Mouse (Mus musculus) kidney, embryonic 14.5 days (tissue): ENCODE data around the gene Fgd5. TPM values are rescaled to one million over a fixed set of nuclear protein-coding genes. Genes with fewer than 3 reads are reported as not detected.

ENCODE experiments used
- ATAC-seq: fragments of 200-750 bp; cut with Nextera tagmentation; 2 replicates; pipeline ENCODE4 v1.8.0; 2017; ENCODE audit warnings: moderate number of reproducible peaks, mild to moderate bottlenecking, moderate TSS enrichment, moderate library complexity; ENCODE audit not compliant: low FRiP score, low TSS enrichment
- H3K27ac ChIP-seq: fragments of 300-500 bp; sonication (generic); 2 replicates; pipeline ENCODE4 v1.5.1; 2014; ENCODE audit warnings: low read depth, mild to moderate bottlenecking, low read length, moderate library complexity, mixed read lengths
- H3K27me3 ChIP-seq: fragments of 300-500 bp; sonication (generic); 2 replicates; pipeline ENCODE4 v1.6.1; 2014; ENCODE audit warnings: mild to moderate bottlenecking, low read length; ENCODE audit not compliant: control insufficient read depth, insufficient read depth
- H3K36me3 ChIP-seq: fragments of 300-500 bp; sonication (generic); 2 replicates; pipeline ENCODE4 v1.6.1; 2014; ENCODE audit warnings: low read length, mixed read lengths; ENCODE audit not compliant: control insufficient read depth, insufficient read depth
- H3K4me1 ChIP-seq: fragments of 300-500 bp; sonication (generic); 2 replicates; pipeline ENCODE4 v1.6.1; 2014; ENCODE audit warnings: low read length, mixed read lengths; ENCODE audit not compliant: control insufficient read depth, insufficient read depth
- H3K4me2 ChIP-seq: fragments of 300-500 bp; sonication (generic); replicated peaks from 2 replicates; pipeline ENCODE4 v1.6.1; 2014; ENCODE audit warnings: low read depth, mild to moderate bottlenecking, low read length
- H3K4me3 ChIP-seq: fragments of 300-500 bp; sonication (generic); 2 replicates; pipeline ENCODE4 v1.5.1; 2014; ENCODE audit warnings: mild to moderate bottlenecking, low read length
- H3K9ac ChIP-seq: fragments of 300-500 bp; sonication (generic); 2 replicates; pipeline ENCODE4 v1.6.1; 2014; ENCODE audit warnings: low read depth, mild to moderate bottlenecking, low read length, moderate library complexity
- H3K9me3 ChIP-seq: fragments of 300-500 bp; sonication (generic); 2 replicates; pipeline ENCODE4 v1.6.1; 2016; ENCODE audit warnings: low read length; ENCODE audit not compliant: control insufficient read depth
- WGBS: fragments of 180-500 bp; shearing (Covaris S2); extraction: QIAGEN DNeasy Blood & Tissue Kit; methylation state at CpG from one replicate; pipeline ENCODE4 v1.1.7; 2014; 5-methylcytosine and 5-hydroxymethylcytosine counted together
- polyA plus RNA-seq: library from polyadenylated mRNA; unstranded; fragments of >200 nt; fragmentation: Nextera tagmentation; extraction: Ambion mirVana; gene quantifications from 2 replicates; pipeline ENCODE4 v1.2.1, GENCODE M21; 2014

The Fgd5 gene
- polyA plus RNA-seq, 1 experiment from 2014 or later = 14.0 TPM

DNA sequence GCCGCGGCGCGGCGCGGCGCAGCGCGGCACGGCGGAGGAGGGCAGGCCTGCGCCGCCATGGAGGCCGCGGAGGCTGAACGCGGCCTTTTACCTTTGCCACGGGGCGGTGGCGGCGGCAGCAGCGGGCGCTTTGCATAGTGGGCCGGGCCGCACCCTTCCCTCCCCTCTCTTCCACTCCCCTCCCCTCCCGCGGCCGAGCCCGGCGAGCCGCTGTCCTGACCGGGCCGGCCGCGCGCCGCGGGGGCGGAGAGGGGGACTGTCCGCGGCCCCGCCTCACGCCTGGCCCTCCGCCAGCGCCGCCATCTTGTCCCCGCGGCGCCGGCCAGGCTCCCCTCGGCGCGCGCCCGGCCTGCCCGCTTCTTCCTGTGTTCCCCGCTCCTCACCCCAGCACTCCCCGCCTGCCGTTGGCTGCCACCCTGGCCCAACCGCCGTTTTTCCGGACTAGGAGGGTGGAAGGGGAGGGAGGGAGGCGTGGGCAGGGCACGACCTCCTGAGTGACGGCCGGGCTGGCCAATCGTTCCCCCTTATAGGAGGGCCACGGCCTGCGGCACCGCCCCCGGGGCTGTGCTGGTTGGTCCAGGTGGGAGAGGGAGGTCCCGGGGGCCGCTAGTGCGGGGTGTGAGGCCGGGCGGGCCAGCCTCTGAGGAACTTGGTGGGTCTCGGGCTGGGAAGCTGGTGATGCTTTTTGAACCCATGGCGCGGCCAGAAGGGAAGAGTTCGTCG, 113.2 kb downstream of the Fgd5 start:
- Histone ChIP-seq H3K4me3 (peak overlapping the region; percentile 95), H3K27ac (peak overlapping the region; percentile 100), H3K36me3 (no peaks in the 10 kb centered on the region), H3K27me3 (no peaks in the 10 kb centered on the region), H3K9ac (peak overlapping the region; percentile 99), H3K9me3 (no peaks in the 10 kb centered on the region), H3K4me2 (peak overlapping the region; percentile 79), H3K4me1 (peaks cover 33% of the 10 kb centered on the region)
- ATAC-seq = peak; percentile 98
- WGBS = 1% methylated on average over 65 of the region's 81 CpGs

DNA sequence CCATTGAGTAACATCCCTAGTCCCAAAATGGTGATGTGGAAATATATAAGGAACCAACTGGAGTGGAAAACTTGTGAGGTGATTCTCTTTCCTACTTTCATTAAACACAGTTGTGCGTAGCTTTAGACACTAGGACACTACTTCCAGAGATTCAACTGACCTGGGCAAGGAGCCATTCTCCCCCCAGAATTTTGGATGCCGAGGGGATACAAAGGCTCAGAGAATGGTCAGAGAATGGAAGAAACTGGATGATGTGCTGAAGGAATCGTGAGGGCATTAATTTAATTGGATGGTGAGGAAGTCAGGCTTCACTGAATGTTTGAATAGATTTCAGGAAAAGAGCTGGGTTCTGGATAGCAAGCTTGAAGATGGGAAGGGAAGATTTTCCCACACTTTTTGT, 114.1 kb downstream of the Fgd5 start:
- peak overlapping the region; percentile 100 for H3K27ac ChIP-seq
- no peaks in the 10 kb centered on the region for H3K9me3 ChIP-seq
- peak overlapping the region; percentile 79 for H3K4me2 ChIP-seq
- H3K9ac ChIP-seq = peak overlapping the region; percentile 99
- peaks cover 33% of the 10 kb centered on the region for H3K4me1 ChIP-seq
- WGBS = 25% methylated on average over 3 of the region's 3 CpGs
- no peak for ATAC-seq
- peak overlapping the region; percentile 95 for H3K4me3 ChIP-seq
- no peaks in the 10 kb centered on the region for H3K27me3 ChIP-seq
- no peaks in the 10 kb centered on the region for H3K36me3 ChIP-seq

GRCm38 (mm10) chr6:92093869-92094268, 115.2 kb downstream of the Fgd5 start:
- Histone ChIP-seq H3K4me3 (no peak overlapping the region), H3K36me3 (no peaks in the 10 kb centered on the region), H3K9ac (no peak overlapping the region), H3K4me2 (no peak overlapping the region), H3K9me3 (no peaks in the 10 kb centered on the region), H3K27ac (no peak overlapping the region), H3K4me1 (peaks cover 33% of the 10 kb centered on the region), H3K27me3 (no peaks in the 10 kb centered on the region)
- no peak for ATAC-seq
- 82% methylated on average over 2 of the region's 2 CpGs for WGBS

- Histone ChIP-seq H3K4me3 (no peak overlapping the region), H3K27me3 (no peaks in the 10 kb centered on the region), H3K4me1 (peaks cover 2% of the 10 kb centered on the region; the same call in 1 of the 2 replicates), H3K4me2 (no peak overlapping the region), H3K9ac (no peak overlapping the region), H3K9me3 (no peaks in the 10 kb centered on the region), H3K27ac (no peak overlapping the region), H3K36me3 (no peaks in the 10 kb centered on the region)
- WGBS = 69% methylated on average over 2 of the region's 2 CpGs
- no peak for ATAC-seq
Observed at GRCm38 (mm10) chr6:92100679-92101360, 122.1 kb downstream of the Fgd5 start.

DNA sequence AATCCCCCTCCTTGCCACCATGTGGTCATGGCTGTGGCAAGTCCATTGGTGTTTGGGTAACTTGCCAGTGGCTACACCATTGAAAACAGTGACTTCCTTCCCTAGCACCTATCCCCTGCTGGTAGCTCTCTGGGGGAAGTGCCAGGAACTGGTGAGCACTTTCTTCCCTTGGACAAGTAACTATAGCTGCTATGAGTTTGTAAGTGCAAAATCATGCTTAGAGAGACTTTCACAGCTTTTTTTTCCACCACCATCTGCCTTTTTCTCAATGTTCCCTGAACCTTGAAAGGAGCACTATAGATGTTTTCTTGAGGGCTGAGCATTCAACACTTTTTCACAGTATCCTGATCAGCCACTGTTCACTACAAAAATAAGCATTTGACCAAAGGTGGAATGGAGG, 145.9 kb downstream of the Fgd5 start:
- H3K9ac ChIP-seq = no peak overlapping the region
- H3K36me3 ChIP-seq = no peaks in the 10 kb centered on the region
- no peak for ATAC-seq
- H3K4me3 ChIP-seq = no peak overlapping the region
- no peak overlapping the region for H3K27ac ChIP-seq
- H3K4me2 ChIP-seq = no peak overlapping the region
- H3K9me3 ChIP-seq = no peaks in the 10 kb centered on the region
- H3K27me3 ChIP-seq = no peaks in the 10 kb centered on the region
- no peaks in the 10 kb centered on the region for H3K4me1 ChIP-seq

Other genes with a start within 250 kb of the Fgd5 start
- 0.06 and 0.20 TPM in 2 replicates for gene Grip2, start 151.6 kb upstream of the Fgd5 start, polyA plus RNA-seq
- gene Ccdc174, start 100.8 kb upstream of the Fgd5 start, polyA plus RNA-seq = 33.4 and 40.5 TPM in 2 replicates
- 0.23 and 0.69 TPM in 2 replicates for gene 4930590J08Rik, start 76.1 kb upstream of the Fgd5 start, polyA plus RNA-seq
- 19.4 and 25.4 TPM in 2 replicates for gene Nr2c2, start 112.5 kb downstream of the Fgd5 start, polyA plus RNA-seq
- gene Mrps25, start 205.2 kb downstream of the Fgd5 start, polyA plus RNA-seq = 78.3 and 84.3 TPM in 2 replicates
- 10.0 and 16.7 TPM in 2 replicates for gene Rbsn, start 236.0 kb downstream of the Fgd5 start, polyA plus RNA-seq